20 mouse cellular contexts compared by ENCODE assay signal in the genomic region with DNA sequence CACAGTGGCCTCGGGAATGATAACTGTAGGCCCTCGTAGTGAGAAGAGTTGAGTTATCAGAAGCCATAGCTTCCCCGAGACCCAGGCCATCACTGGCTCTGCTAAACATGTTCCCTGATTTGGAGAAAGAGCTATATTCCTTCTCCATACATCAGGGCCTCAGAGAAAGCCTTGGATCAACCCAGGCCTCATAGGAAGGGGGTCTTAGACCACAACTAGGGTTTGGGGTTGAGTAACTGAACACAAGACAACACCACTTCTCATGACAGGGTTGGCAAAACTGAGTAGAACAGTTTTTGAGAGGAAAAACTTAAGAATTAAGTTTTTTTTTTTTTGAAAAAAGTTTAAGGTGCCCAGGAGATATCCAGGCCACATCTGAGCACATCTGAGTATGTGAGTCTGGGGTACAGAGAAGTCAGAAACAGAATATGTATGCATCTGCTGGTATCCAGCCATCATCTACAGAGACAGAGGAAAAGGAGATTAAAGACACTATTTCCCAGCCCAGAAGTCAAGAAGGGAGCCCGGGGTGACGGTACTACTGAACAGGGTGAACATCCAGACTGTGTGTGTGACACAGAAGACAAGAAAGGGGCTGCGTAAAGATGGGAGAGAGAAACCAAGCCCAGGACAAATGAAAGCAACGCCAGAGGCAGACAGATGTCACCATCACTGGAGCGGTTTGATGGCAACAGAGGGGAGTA. TPM values are rescaled to one million over a fixed set of nuclear protein-coding genes. Genes with fewer than 3 reads are reported as not detected.
DNase-seq lines count a peak whose midpoint lies in the region; ATAC-seq and TF ChIP-seq lines count a peak whose summit lies in the region.
"Had no signal": no experiment of that assay in that cellular context is flagged by ENCODE, and none has a peak within 500 bp of the region (broad histone marks: within the 10 kb centered on the region; RNA-seq: fewer than 3 reads in every experiment).

No protein-coding gene starts in this region.

- intact Hi-C loops in left cerebral cortex, adult 2 months (cut with DNase I) = loop anchor here (5.0 kb wide), 1 partner anchor 44 kb away; no protein-coding TSS in a partner anchor

- no peak overlapping the region for H3K4me3 ChIP-seq in left cerebral cortex, adult 2 months
- no peak overlapping the region for H3K4me3 ChIP-seq in limb, embryonic 10.5 days
- H3K4me3 ChIP-seq in forebrain, embryonic 12.5 days (replicated peaks) = no peak overlapping the region
- H3K4me3 ChIP-seq: embryonic facial prominence, embryonic 10.5 days; embryonic facial prominence, embryonic 12.5 days had no signal

- no peaks in the 10 kb centered on the region for H3K9me3 ChIP-seq in limb, embryonic 10.5 days (replicated peaks)
- H3K9me3 ChIP-seq in forebrain, embryonic 12.5 days = no peaks in the 10 kb centered on the region
- H3K9me3 ChIP-seq: embryonic facial prominence, embryonic 10.5 days; embryonic facial prominence, embryonic 12.5 days had no signal

- no peak overlapping the region for H3K4me2 ChIP-seq in forebrain, embryonic 12.5 days
- H3K4me2 ChIP-seq: embryonic facial prominence, embryonic 12.5 days had no signal

- peaks cover 14% of the 10 kb centered on the region for H3K4me1 ChIP-seq in limb, embryonic 10.5 days
- H3K4me1 ChIP-seq in forebrain, embryonic 12.5 days = no peaks in the 10 kb centered on the region
- H3K4me1 ChIP-seq: embryonic facial prominence, embryonic 12.5 days had no signal

- no peak overlapping the region for H3K9ac ChIP-seq in forebrain, embryonic 12.5 days
- H3K9ac ChIP-seq: embryonic facial prominence, embryonic 12.5 days had no signal

- H3K36me3 ChIP-seq in limb, embryonic 10.5 days = no peaks in the 10 kb centered on the region
- H3K36me3 ChIP-seq in forebrain, embryonic 12.5 days (replicated peaks) = no peaks in the 10 kb centered on the region
- H3K36me3 ChIP-seq: embryonic facial prominence, embryonic 10.5 days; embryonic facial prominence, embryonic 12.5 days had no signal

- no peak for DNase-seq in frontal cortex, postnatal 25 days (ENCODE audit: low spot score in 2 of 2)
- DNase-seq in left cerebral cortex, adult 2 months (ENCODE audit: extremely low spot score in 1 of 2, low spot score in 2 of 2) = no peak
- no peak for DNase-seq in left cerebral cortex, adult 9 months (ENCODE audit: low spot score in 2 of 2)
- peak; percentile 10 to 27 for DNase-seq in right cerebral cortex, adult 2 months (ENCODE audit: low spot score in 2 of 2)
- no peak for DNase-seq in right cerebral cortex, postnatal 4 days
- DNase-seq in limb, embryonic 10.5 days (ENCODE audit: low spot score) = no peak
- DNase-seq: adrenal gland, adult 8-10 months; adrenal gland, postnatal 14 days; adrenal gland, postnatal 36 days; cerebellum, adult 11-12 months; cerebellum, adult 2 months; cerebellum, adult 9-10 months; cerebellum, postnatal 10 days; cerebellum, postnatal 25 days had no signal

- WGBS in limb, embryonic 10.5 days = 89% methylated on average over 8 of the region's 8 CpGs
- 89% methylated on average over 8 of the region's 8 CpGs for WGBS in forebrain, embryonic 12.5 days

- H3K27ac ChIP-seq in left cerebral cortex, adult 2 months = peak overlapping the region; percentile 76; the same call in 1 of the 2 replicates
- 0 out of 2 replicates have a peak overlapping the region, but pooled peaks have one; percentile 12 for H3K27ac ChIP-seq in limb, embryonic 10.5 days
- H3K27ac ChIP-seq in forebrain, embryonic 12.5 days = no peak overlapping the region
- H3K27ac ChIP-seq: embryonic facial prominence, embryonic 10.5 days; embryonic facial prominence, embryonic 12.5 days had no signal

- TF ChIP-seq CTCF in left cerebral cortex, adult 2 months (IDR thresholded peaks at IDR 0.05) = no peak

- ATAC-seq in frontal cortex, adult (ENCODE audit: low TSS enrichment) = 0 out of 2 replicates have a peak, but pooled peaks have one; percentile 15
- no peak for ATAC-seq in forebrain, embryonic 12.5 days (ENCODE audit: low FRiP score)
- ATAC-seq: forebrain, embryonic 14.5 days; forebrain, embryonic 16.5 days had no signal

- H3K27me3 ChIP-seq in limb, embryonic 10.5 days (ENCODE audit: low read depth, poor library complexity, severe bottlenecking) = no peaks in the 10 kb centered on the region
- no peaks in the 10 kb centered on the region for H3K27me3 ChIP-seq in forebrain, embryonic 12.5 days
- H3K27me3 ChIP-seq: embryonic facial prominence, embryonic 12.5 days had no signal

RNA-seq across cellular contexts. Expression of gene Cpm, which starts 26.0 kb away (rescaled TPM):
- 1 to 10 TPM; 5.2 to 5.3 TPM for total RNA-seq in left cerebral cortex, adult 2 months (2021)
- polyA plus RNA-seq in limb, embryonic 10.5 days (2016; fragmentation: Nextera tagmentation; extraction: Ambion mirVana) = 22.5 and 31.5 TPM in 2 replicates
- 5.2 and 6.5 TPM in 2 replicates for polyA plus RNA-seq in forebrain, embryonic 12.5 days (2016; fragmentation: Nextera tagmentation; extraction: Ambion mirVana)

Comparison
In these comparisons a context has a peak if more than half of its experiments do, and no peak if none do; other contexts are left out.
1. DNase-seq: peak in right cerebral cortex, adult 2 months (2 of 2); none in frontal cortex, postnatal 25 days (0 of 2), left cerebral cortex, adult 2 months (0 of 2), left cerebral cortex, adult 9 months (0 of 2), right cerebral cortex, postnatal 4 days (single experiment) and limb, embryonic 10.5 days (single experiment).